Mouse (Mus musculus) lung, embryonic 14.5 days (tissue): ENCODE data around the gene Ripor2. TPM values are rescaled to one million over a fixed set of nuclear protein-coding genes. Genes with fewer than 3 reads are reported as not detected.
"Not testable (repeated sequence)": the region's sequence is repeated elsewhere in the genome, so short reads cannot be mapped to it uniquely, and the experiment has no call there.

Experiments
- ATAC-seq: fragments of 200-750 bp; cut with Nextera tagmentation; 2 replicates; pipeline ENCODE4 v1.8.0; 2017; ENCODE audit warnings: mild to moderate bottlenecking, moderate TSS enrichment, moderate library complexity; ENCODE audit not compliant: insufficient read depth
- DNase-seq: peaks from one replicate; pipeline ENCODE4 v3.0.0-alpha.2; 2015
- H3K27ac ChIP-seq: fragments of 300-500 bp; sonication (generic); 2 replicates; pipeline ENCODE4 v1.5.1; 2014; ENCODE audit warnings: low read depth, mild to moderate bottlenecking, moderate library complexity
- H3K27me3 ChIP-seq: fragments of 300-500 bp; sonication (generic); 2 replicates; pipeline ENCODE4 v1.6.1; 2014; ENCODE audit warnings: low read length, control low read depth; ENCODE audit not compliant: insufficient read depth
- H3K36me3 ChIP-seq: fragments of 300-500 bp; sonication (generic); 2 replicates; pipeline ENCODE4 v1.6.1; 2014; ENCODE audit warnings: control low read depth; ENCODE audit not compliant: insufficient read depth
- H3K4me1 ChIP-seq: fragments of 300-500 bp; sonication (generic); 2 replicates; pipeline ENCODE4 v1.6.1; 2014; ENCODE audit warnings: antibody characterized with exemption, control low read depth; ENCODE audit not compliant: insufficient read depth
- H3K4me2 ChIP-seq: fragments of 300-500 bp; sonication (generic); 2 replicates; pipeline ENCODE4 v1.6.1; 2014; ENCODE audit warnings: mild to moderate bottlenecking
- H3K4me3 ChIP-seq: fragments of 300-500 bp; sonication (generic); 2 replicates; pipeline ENCODE4 v1.5.1; 2014; ENCODE audit warnings: low read depth, low read length
- H3K9ac ChIP-seq: fragments of 300-500 bp; sonication (generic); 2 replicates; pipeline ENCODE4 v1.6.1; 2014
- H3K9me3 ChIP-seq: fragments of 300-500 bp; sonication (generic); 2 replicates; pipeline ENCODE4 v1.6.1; 2016; ENCODE audit warnings: low read depth, low read length, control low read depth
- CTCF ChIP-seq: IDR thresholded peaks from 2 replicates; pipeline ENCODE4 v1.5.1; 2016; ENCODE audit warnings: antibody characterized with exemption, low read depth
- WGBS: fragments of 180-500 bp; shearing (Covaris S2); extraction: QIAGEN DNeasy Blood & Tissue Kit; methylation state at CpG from one replicate; pipeline ENCODE4 v1.1.7; 2014; 5-methylcytosine and 5-hydroxymethylcytosine counted together
- polyA plus RNA-seq: library from polyadenylated mRNA; unstranded; fragments of >200 nt; fragmentation: Nextera tagmentation; extraction: Ambion mirVana; gene quantifications from 2 replicates; pipeline ENCODE4 v1.2.1, GENCODE M21; 2014

The Ripor2 gene
- polyA plus RNA-seq, 1 experiment from 2014 or later: 5.6 TPM

GRCm38 (mm10) chr13:24761403-24762227 is 179.6 kb downstream of the Ripor2 start, which contains the start of gene Gmnn:
Gene Gmnn, minus strand, starts transcription at chr13:24761923.
- peak within 1 kb of the TSS; percentile 93 for H3K9ac ChIP-seq
- DNase-seq (peak; percentile 97), ATAC-seq (peak; percentile 99)
- peak within 1 kb of the TSS; percentile 98 for H3K27ac ChIP-seq
- H3K4me2 ChIP-seq: peak within 1 kb of the TSS; percentile 79
- peaks cover 25% of the 10 kb centered on the region for H3K36me3 ChIP-seq
- peak within 1 kb of the TSS; percentile 84 for H3K4me3 ChIP-seq
- no peaks in the 10 kb centered on the region for H3K27me3 ChIP-seq
- H3K9me3 ChIP-seq: no peaks in the 10 kb centered on the region
- WGBS: under 1% methylated on average over 79 of the region's 79 CpGs
- no peak for TF ChIP-seq CTCF
- peaks cover 3% of the 10 kb centered on the region; the same call in 1 of the 2 replicates for H3K4me1 ChIP-seq

GRCm38 (mm10) chr13:24762254-24762653 is 180.3 kb downstream of the Ripor2 start:
- Histone ChIP-seq H3K4me1 (peaks cover 3% of the 10 kb centered on the region; the same call in 1 of the 2 replicates), H3K27me3 (no peaks in the 10 kb centered on the region), H3K4me3 (peak overlapping the region; percentile 84), H3K9ac (0 out of 2 replicates have a peak overlapping the region, but pooled peaks have one; percentile 93), H3K36me3 (peaks cover 19% of the 10 kb centered on the region), H3K27ac (no peak overlapping the region), H3K9me3 (no peaks in the 10 kb centered on the region), H3K4me2 (peak overlapping the region; percentile 79)
- 25% methylated on average over 4 of the region's 4 CpGs for WGBS
- TF ChIP-seq CTCF: no peak
- DNase-seq (no peak), ATAC-seq (no peak)

DNA sequence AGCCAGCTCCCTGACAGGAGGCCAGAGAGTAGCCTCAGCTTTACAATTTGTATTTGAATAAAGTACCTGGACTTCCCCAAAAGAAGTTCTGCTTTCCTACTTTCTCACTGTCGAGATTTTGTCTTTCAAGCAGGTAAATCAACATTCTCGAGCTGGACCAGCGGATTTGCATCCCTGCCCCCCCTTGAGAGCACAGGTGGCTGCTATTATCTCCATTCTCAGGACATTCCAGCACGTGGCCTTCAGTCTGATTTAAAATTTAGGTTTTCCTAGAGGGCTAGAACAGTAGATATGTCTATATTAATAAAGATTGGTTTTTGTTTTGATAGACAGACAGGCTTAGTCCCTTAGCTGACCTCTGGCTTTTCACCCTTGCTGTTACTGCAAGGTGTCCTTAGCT is 185.8 kb downstream of the Ripor2 start:
- H3K36me3 ChIP-seq, H3K9ac ChIP-seq, H3K9me3 ChIP-seq, H3K27me3 ChIP-seq, DNase-seq, H3K4me1 ChIP-seq, H3K4me3 ChIP-seq, H3K4me2 ChIP-seq, H3K27ac ChIP-seq, ATAC-seq: not testable (repeated sequence)
- WGBS: 62% methylated on average over 4 of the region's 4 CpGs

- 93% methylated on average over 10 of the region's 10 CpGs for WGBS
- not testable (repeated sequence) for H3K27ac ChIP-seq, H3K36me3 ChIP-seq, H3K4me3 ChIP-seq, DNase-seq, H3K4me1 ChIP-seq, H3K9ac ChIP-seq, ATAC-seq, H3K4me2 ChIP-seq, H3K9me3 ChIP-seq, H3K27me3 ChIP-seq
These were observed 189.5 kb downstream of the Ripor2 start for GRCm38 (mm10) chr13:24771482-24771881.

GRCm38 (mm10) chr13:24776146-24776844 is 194.3 kb downstream of the Ripor2 start:
- no peak; the same call in 1 of the 2 replicates for ATAC-seq
- 45% methylated on average over 7 of the region's 7 CpGs for WGBS
- Histone ChIP-seq H3K36me3 (no peaks in the 10 kb centered on the region), H3K27ac (no peak overlapping the region), H3K4me1 (no peaks in the 10 kb centered on the region), H3K9ac (no peak overlapping the region), H3K4me2 (no peak overlapping the region), H3K27me3 (no peaks in the 10 kb centered on the region), H3K4me3 (no peak overlapping the region), H3K9me3 (no peaks in the 10 kb centered on the region)
- peak; percentile 89 for TF ChIP-seq CTCF
- DNase-seq: peak; percentile 87

- H3K36me3 ChIP-seq: no peaks in the 10 kb centered on the region
- no peaks in the 10 kb centered on the region for H3K27me3 ChIP-seq
- WGBS: 68% methylated on average over 2 of the region's 2 CpGs
- no peak overlapping the region for H3K27ac ChIP-seq
- H3K4me2 ChIP-seq: no peak overlapping the region
- no peaks in the 10 kb centered on the region for H3K9me3 ChIP-seq
- no peak for ATAC-seq
- H3K9ac ChIP-seq: no peak overlapping the region
- no peak for DNase-seq
- no peaks in the 10 kb centered on the region for H3K4me1 ChIP-seq
- H3K4me3 ChIP-seq: no peak overlapping the region
- no peak for TF ChIP-seq CTCF
These were observed 196.0 kb downstream of the Ripor2 start for GRCm38 (mm10) chr13:24778026-24778425.

DNA sequence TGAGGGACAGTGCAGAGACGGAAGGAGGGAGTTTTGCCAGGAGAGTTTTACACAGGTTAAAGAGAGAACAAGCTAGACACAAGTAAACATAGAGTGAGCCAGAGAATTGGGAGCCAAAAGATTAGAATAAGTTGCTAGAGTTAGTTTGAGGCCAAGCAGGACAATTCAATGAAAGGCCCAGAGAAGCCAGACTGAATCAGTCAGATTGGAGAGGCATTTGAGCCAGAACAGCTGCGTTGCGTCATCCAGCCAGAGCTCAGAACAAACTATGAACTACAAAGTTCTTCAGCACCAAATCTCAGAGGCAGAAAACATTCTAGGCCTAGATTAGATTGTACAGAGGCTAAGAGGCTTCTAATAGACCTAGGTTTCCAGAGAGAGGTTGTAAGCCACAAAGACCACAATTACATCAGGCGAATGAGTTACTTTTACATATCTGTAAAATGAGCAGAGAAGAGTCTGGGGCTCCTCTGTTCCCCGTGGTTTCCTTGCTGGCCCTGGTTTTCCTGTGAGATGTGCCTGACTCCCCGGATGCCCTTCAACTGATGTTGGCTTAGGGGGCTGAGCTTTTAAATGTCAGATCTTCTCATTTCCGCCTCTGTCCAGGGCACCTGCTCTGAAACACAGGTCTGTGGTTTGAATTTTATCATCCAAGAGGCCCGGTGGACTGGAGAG is 196.9 kb downstream of the Ripor2 start:
- H3K27me3 ChIP-seq: no peaks in the 10 kb centered on the region
- ATAC-seq (no peak), DNase-seq (peak; percentile 38)
- no peaks in the 10 kb centered on the region for H3K4me1 ChIP-seq
- TF ChIP-seq CTCF: no peak
- WGBS: 76% methylated on average over 8 of the region's 8 CpGs
- H3K4me3 ChIP-seq: no peak overlapping the region
- no peaks in the 10 kb centered on the region for H3K9me3 ChIP-seq
- H3K27ac ChIP-seq: no peak overlapping the region
- H3K9ac ChIP-seq: no peak overlapping the region
- no peaks in the 10 kb centered on the region for H3K36me3 ChIP-seq
- H3K4me2 ChIP-seq: no peak overlapping the region
